Mouse (Mus musculus) kidney, adult 9 months (tissue): ENCODE data around the gene Carf.

ENCODE experiments used
- DNase-seq: peaks from one replicate; pipeline ENCODE4 v3.0.0; 2022

The Carf gene

DNA sequence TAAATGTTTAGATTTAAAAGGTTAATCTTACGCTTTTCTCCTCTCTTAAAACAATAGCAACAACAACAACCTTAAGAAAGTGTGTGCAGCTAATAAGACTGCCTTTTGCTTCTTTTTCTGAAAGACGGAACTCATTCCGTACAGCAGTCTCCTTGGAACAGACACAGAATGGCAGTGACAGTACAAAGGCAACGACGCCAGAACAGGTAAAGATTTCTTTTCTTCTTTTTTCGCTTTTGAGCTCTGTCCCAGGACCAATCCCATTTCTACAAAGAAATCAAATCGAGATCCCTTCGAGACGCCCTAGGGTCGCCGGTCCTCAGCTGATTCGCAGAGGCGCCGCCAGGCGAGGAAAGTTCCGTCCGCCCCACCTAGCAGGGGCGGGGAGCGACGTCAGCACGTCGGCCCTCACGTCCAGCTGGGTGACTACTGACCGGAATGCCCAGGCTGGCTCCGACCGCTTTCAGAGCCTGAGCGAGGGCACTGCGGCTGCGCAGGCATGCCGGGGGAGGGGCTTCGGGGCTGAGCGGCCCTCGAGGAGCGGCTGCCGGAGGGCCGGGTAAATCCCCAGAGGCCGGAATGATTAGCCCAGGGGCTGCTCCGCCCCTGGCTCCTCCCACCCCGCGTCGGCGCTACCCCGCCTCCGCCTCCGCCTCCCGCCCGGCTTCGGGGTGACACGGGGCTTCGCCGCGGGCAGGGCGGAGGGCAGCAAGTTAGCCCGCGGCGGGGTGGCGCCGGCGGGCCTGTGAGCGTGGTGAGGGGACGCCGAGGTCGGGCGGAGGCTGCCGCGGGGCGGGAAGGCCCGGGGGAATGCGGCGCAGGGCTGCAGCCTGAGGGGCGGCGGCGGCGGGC lies 82.1 kb downstream of the Carf start, which contains the start of gene Nbeal1:
TSS of gene Nbeal1 (plus strand) at position 668 of the 852 bp plus-strand sequence.
- DNase-seq = peak; percentile 99

DNA sequence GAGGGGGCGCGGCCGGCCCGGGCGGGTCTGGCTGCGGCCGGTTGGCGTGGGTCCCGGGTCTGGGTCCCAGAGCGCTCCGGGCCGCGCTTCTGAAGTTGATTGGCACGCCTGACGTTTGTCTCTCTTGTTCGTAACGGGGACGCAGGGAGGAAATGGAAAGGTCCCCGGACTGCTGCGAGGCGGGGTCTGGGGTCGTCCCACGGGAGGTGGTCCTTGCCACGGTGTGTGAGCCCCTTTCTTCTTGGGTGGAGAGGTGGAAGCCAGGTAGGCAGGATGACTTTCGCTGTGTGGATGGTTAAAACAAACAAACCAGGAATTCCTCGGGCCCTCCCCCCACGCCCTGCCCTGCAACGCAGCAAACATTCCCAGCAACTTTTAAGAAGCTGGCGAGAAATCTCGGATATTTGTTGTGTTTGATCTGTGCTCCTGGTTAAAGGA lies 82.8 kb downstream of the Carf start:
- DNase-seq = peak; percentile 56

DNA sequence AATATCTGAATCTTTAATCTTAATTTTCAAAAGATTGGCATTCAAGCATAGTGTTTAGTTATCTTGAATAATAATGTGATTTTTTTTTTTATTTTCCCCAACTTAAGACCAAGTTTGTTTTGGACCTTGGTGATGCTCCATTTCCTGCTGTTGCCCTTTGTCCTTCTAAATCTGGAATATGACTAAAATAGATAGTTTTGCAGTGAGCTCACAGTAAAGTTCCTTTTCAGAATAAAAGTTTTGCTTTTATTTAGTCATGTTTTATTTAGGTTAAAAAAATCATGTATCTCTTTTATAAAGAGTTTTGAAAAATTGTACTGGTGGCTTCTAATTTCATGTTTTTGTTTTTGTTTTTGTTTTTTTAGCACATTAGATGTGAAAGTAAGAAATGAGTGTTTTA lies 90.4 kb downstream of the Carf start:
- DNase-seq = peak; percentile 39

DNA sequence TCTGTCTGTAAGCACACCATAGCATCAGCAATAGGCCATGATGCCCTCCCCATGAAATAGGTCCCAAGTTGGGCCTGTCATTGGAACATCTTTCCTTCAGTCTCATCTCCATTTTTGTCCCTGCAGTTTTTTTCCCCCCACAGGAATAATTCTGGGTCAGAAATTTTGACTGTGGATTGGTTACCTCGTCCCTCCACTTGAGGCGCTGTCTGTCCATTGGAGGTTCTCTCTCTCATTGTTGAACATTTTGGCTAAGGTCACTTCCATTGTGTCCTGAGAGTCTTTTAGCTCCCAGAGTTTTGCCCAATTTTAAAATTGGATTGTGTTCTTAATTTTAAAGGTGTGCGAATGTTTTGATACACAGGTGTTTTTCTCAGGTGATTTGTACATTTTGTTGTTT lies 98.8 kb downstream of the Carf start:
- DNase-seq = no peak

DNA sequence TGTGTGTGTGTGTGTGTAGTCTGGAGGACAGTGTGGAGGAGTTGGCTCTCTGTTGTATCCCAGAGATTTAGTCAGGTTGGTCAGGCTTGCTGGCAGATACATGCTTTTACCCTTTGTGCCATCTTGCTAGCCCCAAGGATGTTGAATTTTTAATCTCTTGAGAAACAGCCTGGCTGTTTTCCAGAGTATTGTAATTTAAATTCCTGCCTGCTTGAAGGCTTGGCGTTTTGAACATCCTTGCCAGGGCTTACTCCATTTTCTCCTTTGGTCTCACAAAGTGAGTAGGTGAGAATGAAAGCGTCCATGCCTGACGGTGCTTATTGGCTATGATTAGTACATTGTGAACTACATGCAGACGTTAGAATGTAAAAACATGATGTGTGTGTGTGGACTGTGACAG lies 101.0 kb downstream of the Carf start:
- DNase-seq = no peak
